Mouse (Mus musculus) monocyte, adult 2 months (primary cell): Measurements from ENCODE around the gene C1qtnf4.

ENCODE experiments used
- DNase-seq, 2 experiments: peaks; one replicate each; pipeline ENCODE4 v3.0.0; 2022; ENCODE audit warnings: low spot score in 2 of 2, low read depth in 1 of 2

Gene C1qtnf4

GRCm38 (mm10) chr2:90931829-90932228 is 46.2 kb downstream of the C1qtnf4 start:
- no peak for DNase-seq

- DNase-seq, result no peak
Measured at GRCm38 (mm10) chr2:90932273-90932672, 46.6 kb downstream of the C1qtnf4 start.

- no peak for DNase-seq
Measured at GRCm38 (mm10) chr2:90938362-90938761, 52.7 kb downstream of the C1qtnf4 start.

- DNase-seq, result no peak
Measured at GRCm38 (mm10) chr2:90939750-90940149, 54.1 kb downstream of the C1qtnf4 start.
